Mouse (Mus musculus): Measurements from ENCODE around the gene Slc9a1.
A peak's percentile ranks its signal among the peaks of the same experiment; 100 is the strongest.

The Slc9a1 gene

GRCm38 (mm10) chr4:133403611-133404228 is 34.2 kb downstream of the Slc9a1 start:
- no peak for DNase-seq (ENCODE audit: low spot score)

- DNase-seq (ENCODE audit: low spot score), result no peak
Observed at GRCm38 (mm10) chr4:133404256-133404655, 34.8 kb downstream of the Slc9a1 start.

- no peak for DNase-seq (ENCODE audit: low spot score)
Observed at GRCm38 (mm10) chr4:133406313-133407056, 37.0 kb downstream of the Slc9a1 start.

- no peak for DNase-seq (ENCODE audit: low spot score)
Observed at GRCm38 (mm10) chr4:133407114-133407787, 37.7 kb downstream of the Slc9a1 start.

GRCm38 (mm10) chr4:133408006-133408405 is 38.5 kb downstream of the Slc9a1 start:
- no peak for DNase-seq (ENCODE audit: low spot score)

- DNase-seq (ENCODE audit: low spot score), result no peak
Observed at GRCm38 (mm10) chr4:133410994-133411393, 41.5 kb downstream of the Slc9a1 start.

GRCm38 (mm10) chr4:133412096-133412495 is 42.6 kb downstream of the Slc9a1 start:
- DNase-seq (ENCODE audit: low spot score), result no peak

GRCm38 (mm10) chr4:133412575-133413540 is 43.4 kb downstream of the Slc9a1 start:
- no peak for DNase-seq (ENCODE audit: low spot score)

GRCm38 (mm10) chr4:133413617-133414016 is 44.1 kb downstream of the Slc9a1 start:
- DNase-seq (ENCODE audit: low spot score), result no peak

- DNase-seq (ENCODE audit: low spot score), result no peak
Observed at GRCm38 (mm10) chr4:133414920-133415319, 45.4 kb downstream of the Slc9a1 start.

GRCm38 (mm10) chr4:133419312-133420004 is 50.0 kb downstream of the Slc9a1 start:
- no peak for DNase-seq (ENCODE audit: low spot score)

- no peak for DNase-seq (ENCODE audit: low spot score)
Observed at GRCm38 (mm10) chr4:133421989-133422388, 52.5 kb downstream of the Slc9a1 start.

GRCm38 (mm10) chr4:133422601-133423000 is 53.1 kb downstream of the Slc9a1 start:
- DNase-seq (ENCODE audit: low spot score), result no peak

- DNase-seq (ENCODE audit: low spot score), result no peak
Observed at GRCm38 (mm10) chr4:133423108-133423507, 53.6 kb downstream of the Slc9a1 start.

GRCm38 (mm10) chr4:133423691-133424090 is 54.2 kb downstream of the Slc9a1 start:
- no peak for DNase-seq (ENCODE audit: low spot score)

- peak; percentile 43 for DNase-seq (ENCODE audit: low spot score)
Observed at GRCm38 (mm10) chr4:133424100-133424499, 54.6 kb downstream of the Slc9a1 start.

GRCm38 (mm10) chr4:133426141-133426540 is 56.6 kb downstream of the Slc9a1 start:
- DNase-seq (ENCODE audit: low spot score), result no peak

GRCm38 (mm10) chr4:133431508-133431907 is 62.0 kb downstream of the Slc9a1 start:
- DNase-seq (ENCODE audit: low spot score), result no peak

GRCm38 (mm10) chr4:133432560-133433171 is 63.2 kb downstream of the Slc9a1 start:
- no peak for DNase-seq (ENCODE audit: low spot score)

GRCm38 (mm10) chr4:133435921-133436320 is 66.4 kb downstream of the Slc9a1 start:
- DNase-seq (ENCODE audit: low spot score), result no peak

Data from ovary, adult 18-20 months (tissue).